Mouse (Mus musculus) spleen, postnatal 10 days (tissue): Measurements from ENCODE around the gene Cux2.

Experiments used
- DNase-seq, 2 experiments: peaks; one replicate each; pipeline ENCODE4 v3.0.0; 2021 to 2022; ENCODE audit warnings: low spot score in 2 of 2

Gene Cux2

GRCm38 (mm10) chr5:121966940-121967339, 83.0 kb downstream of the Cux2 start:
- no peak for DNase-seq

- no peak for DNase-seq
These were observed 86.9 kb downstream of the Cux2 start for GRCm38 (mm10) chr5:121962974-121963373.

GRCm38 (mm10) chr5:121962359-121962758, 87.5 kb downstream of the Cux2 start:
- DNase-seq, result no peak

GRCm38 (mm10) chr5:121961256-121961655, 88.6 kb downstream of the Cux2 start:
- DNase-seq, result no peak

GRCm38 (mm10) chr5:121959688-121960087, 90.2 kb downstream of the Cux2 start:
- DNase-seq, result no peak

- no peak for DNase-seq
These were observed 91.4 kb downstream of the Cux2 start for GRCm38 (mm10) chr5:121958551-121958950.

- no peak for DNase-seq
These were observed 94.1 kb downstream of the Cux2 start for GRCm38 (mm10) chr5:121955806-121956205.

- no peak for DNase-seq
These were observed 99.7 kb downstream of the Cux2 start for GRCm38 (mm10) chr5:121950175-121950574.

- DNase-seq, result no peak
These were observed 100.9 kb downstream of the Cux2 start for GRCm38 (mm10) chr5:121949050-121949443.

- no peak for DNase-seq
These were observed 101.4 kb downstream of the Cux2 start for GRCm38 (mm10) chr5:121948302-121949049.

GRCm38 (mm10) chr5:121946657-121947245, 103.2 kb downstream of the Cux2 start:
- no peak for DNase-seq

- peak; percentile 29 to 64 for DNase-seq
These were observed 104.1 kb downstream of the Cux2 start for GRCm38 (mm10) chr5:121945819-121946218.

GRCm38 (mm10) chr5:121944021-121944790, 105.7 kb downstream of the Cux2 start:
- DNase-seq, result no peak

- peak in 1 of 2 experiments; percentile 17 for DNase-seq
These were observed 106.4 kb downstream of the Cux2 start for GRCm38 (mm10) chr5:121943472-121943871.

GRCm38 (mm10) chr5:121938065-121938849, 111.6 kb downstream of the Cux2 start:
- no peak for DNase-seq

- no peak for DNase-seq
These were observed 119.6 kb downstream of the Cux2 start for GRCm38 (mm10) chr5:121930261-121930660.

GRCm38 (mm10) chr5:121928362-121929000, 121.4 kb downstream of the Cux2 start:
- no peak for DNase-seq

GRCm38 (mm10) chr5:121926543-121926814, 123.4 kb downstream of the Cux2 start:
- peak in 1 of 2 experiments; percentile 30 for DNase-seq

GRCm38 (mm10) chr5:121925751-121926542, 124.0 kb downstream of the Cux2 start:
- DNase-seq, result no peak

GRCm38 (mm10) chr5:121925291-121925690, 124.6 kb downstream of the Cux2 start:
- DNase-seq, result no peak

GRCm38 (mm10) chr5:121924423-121924822, 125.5 kb downstream of the Cux2 start:
- no peak for DNase-seq
